Mouse (Mus musculus) intestine, embryonic 16.5 days (tissue): ENCODE data around the gene Ccdc182. TPM values are rescaled to one million over a fixed set of nuclear protein-coding genes. Genes with fewer than 3 reads are reported as not detected.
A peak's percentile ranks its signal among the peaks of the same experiment; 100 is the strongest.

ENCODE experiments used
- ATAC-seq: fragments of 200-750 bp; cut with Nextera tagmentation; 2 replicates; pipeline ENCODE4 v1.8.0; 2017; ENCODE audit warnings: moderate TSS enrichment, moderate library complexity
- H3K27ac ChIP-seq: fragments of 300-500 bp; sonication (generic); 2 replicates; pipeline ENCODE4 v1.5.1; 2014; ENCODE audit warnings: mild to moderate bottlenecking, low read length
- H3K27me3 ChIP-seq: fragments of 300-500 bp; sonication (generic); replicated peaks from 2 replicates; pipeline ENCODE4 v1.6.1; 2014; ENCODE audit warnings: low read length, control low read depth, mixed read lengths; ENCODE audit not compliant: control insufficient read depth, insufficient read depth
- H3K36me3 ChIP-seq: fragments of 300-500 bp; sonication (generic); 2 replicates; pipeline ENCODE4 v1.6.1; 2014; ENCODE audit warnings: low read length, control low read depth; ENCODE audit not compliant: control insufficient read depth, insufficient read depth
- H3K4me1 ChIP-seq: fragments of 300-500 bp; sonication (generic); 2 replicates; pipeline ENCODE4 v1.6.1; 2014; ENCODE audit warnings: low read length, control low read depth, mixed read lengths; ENCODE audit not compliant: control insufficient read depth, insufficient read depth
- H3K4me2 ChIP-seq: fragments of 300-500 bp; sonication (generic); 2 replicates; pipeline ENCODE4 v1.6.1; 2014; ENCODE audit warnings: low read depth, low read length, control low read depth
- H3K4me3 ChIP-seq: fragments of 300-500 bp; sonication (generic); 2 replicates; pipeline ENCODE4 v1.5.1; 2014; ENCODE audit warnings: mild to moderate bottlenecking, low read length
- H3K9ac ChIP-seq: fragments of 300-500 bp; sonication (generic); 2 replicates; pipeline ENCODE4 v1.6.1; 2014; ENCODE audit warnings: low read depth, low read length
- H3K9me3 ChIP-seq: fragments of 300-500 bp; sonication (generic); 2 replicates; pipeline ENCODE4 v1.6.1; 2016; ENCODE audit warnings: low read length, control low read depth; ENCODE audit not compliant: control insufficient read depth
- WGBS: fragments of 180-500 bp; shearing (Covaris S2); extraction: QIAGEN DNeasy Blood & Tissue Kit; methylation state at CpG from one replicate; pipeline ENCODE4 v1.1.7; 2014; 5-methylcytosine and 5-hydroxymethylcytosine counted together
- polyA plus RNA-seq: library from polyadenylated mRNA; unstranded; fragments of >200 nt; fragmentation: Nextera tagmentation; extraction: Ambion mirVana; gene quantifications from 2 replicates; pipeline ENCODE4 v1.2.1, GENCODE M21; 2015

Ccdc182 gene
- polyA plus RNA-seq, 1 experiment from 2014 or later = not detected

GRCm38 (mm10) chr11:88291688-88292087 is 2.2 kb upstream of the Ccdc182 start:
- 41% methylated on average over 4 of the region's 4 CpGs for WGBS
- no peaks in the 10 kb centered on the region for H3K9me3 ChIP-seq
- no peak overlapping the region for H3K4me3 ChIP-seq
- H3K36me3 ChIP-seq = no peaks in the 10 kb centered on the region
- no peaks in the 10 kb centered on the region for H3K27me3 ChIP-seq
- H3K9ac ChIP-seq = no peak overlapping the region
- H3K4me1 ChIP-seq = no peaks in the 10 kb centered on the region
- H3K27ac ChIP-seq = no peak overlapping the region
- no peak for ATAC-seq
- no peak overlapping the region for H3K4me2 ChIP-seq

GRCm38 (mm10) chr11:88294394-88294710 is 494 bp downstream of the Ccdc182 start:
- Histone ChIP-seq H3K4me3 (no peak overlapping the region), H3K27me3 (no peaks in the 10 kb centered on the region), H3K27ac (no peak overlapping the region), H3K36me3 (no peaks in the 10 kb centered on the region), H3K4me2 (peak overlapping the region; percentile 14; the same call in 1 of the 2 replicates), H3K9ac (0 out of 2 replicates have a peak overlapping the region, but pooled peaks have one; percentile 8), H3K9me3 (no peaks in the 10 kb centered on the region), H3K4me1 (no peaks in the 10 kb centered on the region; the same call in 1 of the 2 replicates)
- WGBS = 39% methylated on average over 17 of the region's 17 CpGs
- ATAC-seq = no peak

- no peak overlapping the region for H3K4me3 ChIP-seq
- no peaks in the 10 kb centered on the region for H3K9me3 ChIP-seq
- WGBS = 38% methylated on average over 5 of the region's 5 CpGs
- H3K27ac ChIP-seq = no peak overlapping the region
- H3K36me3 ChIP-seq = no peaks in the 10 kb centered on the region
- no peaks in the 10 kb centered on the region for H3K27me3 ChIP-seq
- no peaks in the 10 kb centered on the region; the same call in 1 of the 2 replicates for H3K4me1 ChIP-seq
- H3K9ac ChIP-seq = no peak overlapping the region
- peak; percentile 31; the same call in 1 of the 2 replicates for ATAC-seq
- no peak overlapping the region for H3K4me2 ChIP-seq
These were observed 1.4 kb downstream of the Ccdc182 start for GRCm38 (mm10) chr11:88295298-88295697.

GRCm38 (mm10) chr11:88297526-88297925 is 3.7 kb downstream of the Ccdc182 start:
- Histone ChIP-seq H3K27me3 (no peaks in the 10 kb centered on the region), H3K36me3 (no peaks in the 10 kb centered on the region), H3K4me1 (no peaks in the 10 kb centered on the region; the same call in 1 of the 2 replicates), H3K4me2 (no peak overlapping the region), H3K9ac (no peak overlapping the region), H3K4me3 (no peak overlapping the region), H3K9me3 (no peaks in the 10 kb centered on the region), H3K27ac (no peak overlapping the region)
- WGBS = 33% methylated on average over 4 of the region's 4 CpGs
- ATAC-seq = peak; percentile 79

GRCm38 (mm10) chr11:88299345-88299744 is 5.5 kb downstream of the Ccdc182 start:
- no peak for ATAC-seq
- 80% methylated on average over 4 of the region's 4 CpGs for WGBS
- no peak overlapping the region for H3K4me3 ChIP-seq
- H3K36me3 ChIP-seq = no peaks in the 10 kb centered on the region
- H3K4me2 ChIP-seq = no peak overlapping the region
- no peaks in the 10 kb centered on the region for H3K27me3 ChIP-seq
- no peaks in the 10 kb centered on the region for H3K9me3 ChIP-seq
- H3K4me1 ChIP-seq = no peaks in the 10 kb centered on the region; the same call in 1 of the 2 replicates
- no peak overlapping the region for H3K27ac ChIP-seq
- no peak overlapping the region for H3K9ac ChIP-seq

- H3K9me3 ChIP-seq = no peaks in the 10 kb centered on the region
- no peak overlapping the region for H3K27ac ChIP-seq
- ATAC-seq = no peak
- no peak overlapping the region for H3K9ac ChIP-seq
- H3K27me3 ChIP-seq = no peaks in the 10 kb centered on the region
- no peaks in the 10 kb centered on the region for H3K36me3 ChIP-seq
- no peaks in the 10 kb centered on the region; the same call in 1 of the 2 replicates for H3K4me1 ChIP-seq
- no peak overlapping the region for H3K4me3 ChIP-seq
- no peak overlapping the region for H3K4me2 ChIP-seq
- WGBS = 54% methylated on average over 6 of the region's 6 CpGs
These were observed 7.8 kb downstream of the Ccdc182 start for GRCm38 (mm10) chr11:88301619-88302018.

GRCm38 (mm10) chr11:88305759-88306158 is 11.9 kb downstream of the Ccdc182 start:
- no peak overlapping the region for H3K27ac ChIP-seq
- H3K9ac ChIP-seq = no peak overlapping the region
- no peak for ATAC-seq
- H3K4me1 ChIP-seq = no peaks in the 10 kb centered on the region
- no peak overlapping the region for H3K4me2 ChIP-seq
- H3K36me3 ChIP-seq = no peaks in the 10 kb centered on the region
- no peak overlapping the region for H3K4me3 ChIP-seq
- H3K27me3 ChIP-seq = no peaks in the 10 kb centered on the region
- WGBS = 89% methylated on average over 6 of the region's 6 CpGs
- H3K9me3 ChIP-seq = no peaks in the 10 kb centered on the region

GRCm38 (mm10) chr11:88307616-88308543 is 14.0 kb downstream of the Ccdc182 start:
- Histone ChIP-seq H3K4me2 (no peak overlapping the region), H3K36me3 (no peaks in the 10 kb centered on the region), H3K27me3 (no peaks in the 10 kb centered on the region), H3K9me3 (no peaks in the 10 kb centered on the region), H3K4me1 (no peaks in the 10 kb centered on the region), H3K27ac (no peak overlapping the region), H3K4me3 (no peak overlapping the region), H3K9ac (no peak overlapping the region)
- WGBS = 80% methylated on average over 14 of the region's 14 CpGs
- ATAC-seq = 0 out of 2 replicates have a peak, but pooled peaks have one; percentile 21

- 70% methylated on average over 10 of the region's 10 CpGs for WGBS
- no peaks in the 10 kb centered on the region for H3K9me3 ChIP-seq
- no peak overlapping the region for H3K27ac ChIP-seq
- H3K4me3 ChIP-seq = no peak overlapping the region
- H3K9ac ChIP-seq = no peak overlapping the region
- no peak overlapping the region for H3K4me2 ChIP-seq
- H3K27me3 ChIP-seq = no peaks in the 10 kb centered on the region
- no peak for ATAC-seq
- H3K4me1 ChIP-seq = peaks cover under 1% of the 10 kb centered on the region; the same call in 1 of the 2 replicates
- no peaks in the 10 kb centered on the region for H3K36me3 ChIP-seq
These were observed 15.3 kb downstream of the Ccdc182 start for GRCm38 (mm10) chr11:88309059-88309700.
